Mouse (Mus musculus) right cerebral cortex, adult 2 months (tissue): ENCODE results near the gene Glycam1.

Experiments used
- DNase-seq, 2 experiments: peaks; one replicate each; pipeline ENCODE4 v3.0.0; 2021 to 2022; ENCODE audit warnings: low spot score in 2 of 2

The Glycam1 gene

GRCm38 (mm10) chr15:103519386-103520378 lies 45.2 kb downstream of the Glycam1 start:
- DNase-seq: no peak

- no peak for DNase-seq
Measured at GRCm38 (mm10) chr15:103518600-103519385, 46.1 kb downstream of the Glycam1 start.

- no peak for DNase-seq
Measured at GRCm38 (mm10) chr15:103514914-103515313, 50.0 kb downstream of the Glycam1 start.

GRCm38 (mm10) chr15:103514119-103514518 lies 50.8 kb downstream of the Glycam1 start:
- peak; percentile 67 to 71 for DNase-seq

- DNase-seq: no peak
Measured at GRCm38 (mm10) chr15:103513621-103514031, 51.3 kb downstream of the Glycam1 start.
